Mouse (Mus musculus) myocyte (in vitro differentiated cells): ENCODE results near the gene Ngp. TPM values are rescaled to one million over a fixed set of nuclear protein-coding genes. Genes with fewer than 3 reads are reported as not detected.
"Not testable (repeated sequence)": the region's sequence is repeated elsewhere in the genome, so short reads cannot be mapped to it uniquely, and the experiment has no call there.

Experiments used
- H3K27me3 ChIP-seq: one replicate; pipeline ENCODE4 v1.6.1; 2011; ENCODE audit not compliant: control insufficient read depth, insufficient read depth, insufficient read length
- H3K36me3 ChIP-seq: one replicate; pipeline ENCODE4 v1.6.1; 2011; ENCODE audit not compliant: control insufficient read depth, insufficient read depth
- H3K4me2 ChIP-seq: one replicate; pipeline ENCODE4 v1.6.1; 2011; ENCODE audit warnings: low read depth, control low read depth
- H3K4me3 ChIP-seq: one replicate; pipeline ENCODE4 v1.5.1; 2011; ENCODE audit warnings: mild to moderate bottlenecking, control low read depth, moderate library complexity
- H3K79me2 ChIP-seq: one replicate; pipeline ENCODE4 v1.6.1; 2011; ENCODE audit not compliant: control insufficient read depth, insufficient read depth
- H3ac ChIP-seq: one replicate; pipeline ENCODE4 v1.6.1; 2011; ENCODE audit not compliant: control insufficient read depth, insufficient read length
- CEBPB ChIP-seq: IDR thresholded peaks from 2 replicates; pipeline ENCODE4 v1.6.1; 2011; ENCODE audit warnings: mild to moderate bottlenecking, moderate library complexity; ENCODE audit not compliant: poor library complexity, insufficient read depth, severe bottlenecking
- E2F4 ChIP-seq: IDR thresholded peaks from one replicate; pipeline ENCODE4 v1.6.1; 2011; ENCODE audit warnings: mild to moderate bottlenecking, control low read depth, moderate library complexity; ENCODE audit not compliant: insufficient read depth
- MAX ChIP-seq: IDR thresholded peaks from one replicate; pipeline ENCODE4 v1.6.1; 2011; ENCODE audit warnings: low read depth, mild to moderate bottlenecking, control low read depth
- MYOD1 ChIP-seq, 3 experiments: IDR thresholded peaks; one replicate each; pipeline ENCODE4 v1.6.1; 2011; ENCODE audit warnings: control low read depth in 2 of 3, low read depth in 2 of 3, mild to moderate bottlenecking in 2 of 3, moderate library complexity in 1 of 3; ENCODE audit not compliant: insufficient read length in 2 of 3, control insufficient read depth in 1 of 3
- MYOG ChIP-seq, 3 experiments: IDR thresholded peaks; one replicate each; pipeline ENCODE4 v1.6.1; 2011; ENCODE audit warnings: control low read depth in 2 of 3, low read depth in 2 of 3, mild to moderate bottlenecking in 2 of 3; ENCODE audit not compliant: insufficient read length in 2 of 3, control insufficient read depth in 1 of 3, insufficient read depth in 1 of 3
- POLR2A ChIP-seq: IDR thresholded peaks from one replicate; pipeline ENCODE4 v1.6.1; 2011; ENCODE audit warnings: low read depth, mild to moderate bottlenecking, control low read depth, moderate library complexity; ENCODE audit not compliant: insufficient read length
- POLR2AphosphoS2 ChIP-seq: IDR thresholded peaks from one replicate; pipeline ENCODE4 v1.6.1; 2011; ENCODE audit warnings: low read depth, control low read depth; ENCODE audit not compliant: insufficient read length
- REST ChIP-seq: IDR thresholded peaks from one replicate; pipeline ENCODE4 v1.6.1; 2011; ENCODE audit warnings: mild to moderate bottlenecking, control low read depth, moderate library complexity; ENCODE audit not compliant: insufficient read depth, insufficient read length
- SRF ChIP-seq: IDR thresholded peaks from one replicate; pipeline ENCODE4 v1.6.1; 2011; ENCODE audit warnings: low read depth; ENCODE audit not compliant: control insufficient read depth, insufficient read length
- TCF12 ChIP-seq: IDR thresholded peaks from one replicate; pipeline ENCODE4 v1.6.1; 2011; ENCODE audit warnings: mild to moderate bottlenecking, control low read depth; ENCODE audit not compliant: poor library complexity, insufficient read depth, severe bottlenecking
- TCF3 ChIP-seq: IDR thresholded peaks from one replicate; pipeline ENCODE4 v1.6.1; 2011; ENCODE audit warnings: low read depth, control low read depth; ENCODE audit not compliant: insufficient read length
- USF1 ChIP-seq: IDR thresholded peaks from one replicate; pipeline ENCODE4 v1.6.1; 2011; ENCODE audit warnings: low read depth, mild to moderate bottlenecking, control low read depth, moderate library complexity
- polyA plus RNA-seq: library from polyadenylated mRNA; unstranded; fragments of >200 nt; fragmentation: generic; extraction: Trizol; gene quantifications from one replicate; pipeline ENCODE4 v1.2.1, GENCODE M21; 2012; ENCODE audit warnings: missing spikeins

Ngp gene
- not detected for polyA plus RNA-seq

GRCm38 (mm10) chr9:110419511-110420112 lies at the start of gene Ngp:
Gene Ngp (plus strand): TSS chr9:110419747.
- Histone ChIP-seq H3K36me3 (no peaks in the 10 kb centered on the region), H3K27me3 (no peaks in the 10 kb centered on the region), H3K4me2 (no peak within 1 kb of the TSS), H3ac (no peak within 1 kb of the TSS), H3K4me3 (no peak within 1 kb of the TSS), H3K79me2 (no peaks in the 10 kb centered on the region)
- TF ChIP-seq MAX (no peak), SRF (no peak)

- H3ac ChIP-seq = no peak overlapping the region
- TF ChIP-seq SRF (no peak), POLR2AphosphoS2 (no peak), TCF3 (no peak), REST (no peak), E2F4 (no peak), USF1 (no peak), MYOD1 (IDR thresholded peaks at IDR 0.05; ENCODE audit: control insufficient read depth in 1 of 3, insufficient read length in 2 of 3, low read depth in 2 of 3) (no peak), POLR2A (no peak), MAX (no peak), MYOG (IDR thresholded peaks at IDR 0.05; ENCODE audit: control insufficient read depth in 1 of 3, insufficient read depth in 1 of 3, insufficient read length in 2 of 3, low read depth in 2 of 3) (no peak), CEBPB (no peak), TCF12 (no peak)
- peaks cover 15% of the 10 kb centered on the region for H3K36me3 ChIP-seq
- no peaks in the 10 kb centered on the region for H3K27me3 ChIP-seq
- no peak overlapping the region for H3K4me2 ChIP-seq
- no peaks in the 10 kb centered on the region for H3K79me2 ChIP-seq
- no peak overlapping the region for H3K4me3 ChIP-seq
Measured at GRCm38 (mm10) chr9:110369860-110370259, 49.7 kb upstream of the Ngp start.

- H3K4me3 ChIP-seq = no peak overlapping the region
- H3K36me3 ChIP-seq = peaks cover 5% of the 10 kb centered on the region
- no peak for TF ChIP-seq REST
- no peak for TF ChIP-seq SRF
- TF ChIP-seq MAX = no peak
- no peak for TF ChIP-seq E2F4
- TF ChIP-seq USF1 = no peak
- TF ChIP-seq TCF12 = no peak
- no peak for TF ChIP-seq MYOG (IDR thresholded peaks at IDR 0.05; ENCODE audit: control insufficient read depth in 1 of 3, insufficient read depth in 1 of 3, insufficient read length in 2 of 3, low read depth in 2 of 3)
- TF ChIP-seq POLR2A = no peak
- TF ChIP-seq MYOD1 (IDR thresholded peaks at IDR 0.05; ENCODE audit: control insufficient read depth in 1 of 3, insufficient read length in 2 of 3, low read depth in 2 of 3) = no peak
- TF ChIP-seq POLR2AphosphoS2 = no peak
- no peak for TF ChIP-seq TCF3
- no peak for TF ChIP-seq CEBPB
Measured at GRCm38 (mm10) chr9:110373871-110374270, 45.7 kb upstream of the Ngp start.

GRCm38 (mm10) chr9:110375668-110376067 lies 43.9 kb upstream of the Ngp start:
- no peak overlapping the region for H3ac ChIP-seq
- H3K36me3 ChIP-seq = peaks cover 5% of the 10 kb centered on the region
- H3K79me2 ChIP-seq = no peaks in the 10 kb centered on the region
- no peak overlapping the region for H3K4me2 ChIP-seq
- H3K27me3 ChIP-seq = no peaks in the 10 kb centered on the region
- H3K4me3 ChIP-seq = no peak overlapping the region
- TF ChIP-seq MAX = no peak
- no peak for TF ChIP-seq USF1
- TF ChIP-seq MYOD1 (IDR thresholded peaks at IDR 0.05; ENCODE audit: control insufficient read depth in 1 of 3, insufficient read length in 2 of 3, low read depth in 2 of 3) = no peak
- no peak for TF ChIP-seq TCF3
- TF ChIP-seq REST = no peak
- TF ChIP-seq MYOG (IDR thresholded peaks at IDR 0.05; ENCODE audit: control insufficient read depth in 1 of 3, insufficient read depth in 1 of 3, insufficient read length in 2 of 3, low read depth in 2 of 3) = no peak
- TF ChIP-seq TCF12 = no peak
- no peak for TF ChIP-seq E2F4
- no peak for TF ChIP-seq POLR2A
- TF ChIP-seq CEBPB = no peak
- TF ChIP-seq POLR2AphosphoS2 = no peak
- TF ChIP-seq SRF = no peak

More at GRCm38 (mm10) chr9:110373871-110374270, 45.7 kb upstream of the Ngp start:
- Histone ChIP-seq H3K79me2 (no peaks in the 10 kb centered on the region), H3K27me3 (no peaks in the 10 kb centered on the region), H3K4me2 (no peak overlapping the region), H3ac (no peak overlapping the region)

- not testable (repeated sequence) for H3ac ChIP-seq, H3K79me2 ChIP-seq, H3K4me3 ChIP-seq, H3K36me3 ChIP-seq, H3K27me3 ChIP-seq, H3K4me2 ChIP-seq
Measured at GRCm38 (mm10) chr9:110377655-110378054, 41.9 kb upstream of the Ngp start.
